Mouse (Mus musculus) hindbrain, postnatal 0 days (tissue): Measurements from ENCODE around the gene Dmxl2. TPM values are rescaled to one million over a fixed set of nuclear protein-coding genes. Genes with fewer than 3 reads are reported as not detected.

Experiments used
- ATAC-seq: fragments of 200-750 bp; cut with Nextera tagmentation; 2 replicates; pipeline ENCODE4 v1.8.0; 2017; ENCODE audit warnings: mild to moderate bottlenecking, moderate TSS enrichment, moderate library complexity
- DNase-seq: peaks from one replicate; pipeline ENCODE4 v3.0.0-alpha.2; 2015; ENCODE audit warnings: low spot score
- H3K27ac ChIP-seq: fragments of 300-500 bp; sonication (generic); 2 replicates; pipeline ENCODE4 v1.5.1; 2014; ENCODE audit warnings: mild to moderate bottlenecking
- H3K27me3 ChIP-seq: fragments of 300-500 bp; sonication (generic); 2 replicates; pipeline ENCODE4 v1.6.1; 2014; ENCODE audit warnings: low read length, mixed read lengths; ENCODE audit not compliant: insufficient read depth
- H3K36me3 ChIP-seq: fragments of 300-500 bp; sonication (generic); 2 replicates; pipeline ENCODE4 v1.6.1; 2014; ENCODE audit warnings: low read length, mixed read lengths; ENCODE audit not compliant: insufficient read depth
- H3K4me1 ChIP-seq: fragments of 300-500 bp; sonication (generic); 2 replicates; pipeline ENCODE4 v1.6.1; 2014; ENCODE audit warnings: antibody characterized with exemption, low read length, mixed read lengths; ENCODE audit not compliant: insufficient read depth
- H3K4me2 ChIP-seq: fragments of 300-500 bp; sonication (generic); 2 replicates; pipeline ENCODE4 v1.6.1; 2014; ENCODE audit warnings: low read depth, mild to moderate bottlenecking, low read length, moderate library complexity, mixed read lengths
- H3K4me3 ChIP-seq: fragments of 300-500 bp; sonication (generic); 2 replicates; pipeline ENCODE4 v1.5.1; 2014; ENCODE audit warnings: low read length
- H3K9ac ChIP-seq: fragments of 300-500 bp; sonication (generic); replicated peaks from 2 replicates; pipeline ENCODE4 v1.6.1; 2014; ENCODE audit warnings: mild to moderate bottlenecking, low read length, moderate library complexity, mixed read lengths
- H3K9me3 ChIP-seq: fragments of 300-500 bp; sonication (generic); 2 replicates; pipeline ENCODE4 v1.6.1; 2016; ENCODE audit warnings: low read length, mixed read lengths
- CTCF ChIP-seq: IDR thresholded peaks from 2 replicates; pipeline ENCODE4 v1.5.1; 2016; ENCODE audit warnings: antibody characterized with exemption, control low read depth, low read depth
- WGBS: fragments of 180-500 bp; shearing (Covaris S2); extraction: QIAGEN DNeasy Blood & Tissue Kit; methylation state at CpG from one replicate; pipeline ENCODE4 v1.1.7; 2014; 5-methylcytosine and 5-hydroxymethylcytosine counted together
- polyA plus RNA-seq: library from polyadenylated mRNA; unstranded; fragments of >200 nt; fragmentation: Nextera tagmentation; extraction: Ambion mirVana; gene quantifications from 2 replicates; pipeline ENCODE4 v1.2.1, GENCODE M21; 2015
- total RNA-seq: library from RNA; depleted of rRNA; stranded (reverse); fragments of >200 nt; gene quantifications from 2 replicates; pipeline ENCODE4 v1.2.3, GENCODE M21; 2014

The Dmxl2 gene
- total and polyA plus RNA-seq, 2 experiments from 2014 or later = 46.2 to 124 TPM

GRCm38 (mm10) chr9:54469339-54469738, 32.1 kb downstream of the Dmxl2 start:
- no peak for TF ChIP-seq CTCF
- H3K9me3 ChIP-seq = no peaks in the 10 kb centered on the region
- H3K4me1 ChIP-seq = no peaks in the 10 kb centered on the region
- ATAC-seq (no peak), DNase-seq (no peak)
- 99% methylated on average over 2 of the region's 2 CpGs for WGBS
- no peak overlapping the region for H3K27ac ChIP-seq
- H3K27me3 ChIP-seq = no peaks in the 10 kb centered on the region
- no peak overlapping the region for H3K9ac ChIP-seq
- no peak overlapping the region for H3K4me2 ChIP-seq
- H3K4me3 ChIP-seq = no peak overlapping the region
- peaks cover 20% of the 10 kb centered on the region for H3K36me3 ChIP-seq

GRCm38 (mm10) chr9:54467433-54467933, 33.9 kb downstream of the Dmxl2 start:
- H3K36me3 ChIP-seq = peaks cover 20% of the 10 kb centered on the region
- no peaks in the 10 kb centered on the region for H3K27me3 ChIP-seq
- H3K4me1 ChIP-seq = no peaks in the 10 kb centered on the region
- H3K4me2 ChIP-seq = no peak overlapping the region
- DNase-seq (no peak), ATAC-seq (no peak)
- no peak for TF ChIP-seq CTCF
- H3K9ac ChIP-seq = no peak overlapping the region
- no peak overlapping the region for H3K4me3 ChIP-seq
- H3K9me3 ChIP-seq = no peaks in the 10 kb centered on the region
- no peak overlapping the region for H3K27ac ChIP-seq
- 87% methylated on average over 1 of the region's 1 CpGs for WGBS

GRCm38 (mm10) chr9:54463483-54464054, 37.9 kb downstream of the Dmxl2 start:
- H3K27me3 ChIP-seq = no peaks in the 10 kb centered on the region
- H3K4me2 ChIP-seq = no peak overlapping the region
- H3K9ac ChIP-seq = no peak overlapping the region
- ATAC-seq (no peak), DNase-seq (peak; percentile 37)
- no peak for TF ChIP-seq CTCF
- no peaks in the 10 kb centered on the region for H3K4me1 ChIP-seq
- H3K36me3 ChIP-seq = peaks cover 9% of the 10 kb centered on the region; the same call in 1 of the 2 replicates
- H3K27ac ChIP-seq = no peak overlapping the region
- no peaks in the 10 kb centered on the region for H3K9me3 ChIP-seq
- H3K4me3 ChIP-seq = no peak overlapping the region
- 41% methylated on average over 4 of the region's 4 CpGs for WGBS

GRCm38 (mm10) chr9:54439015-54439414, 62.4 kb downstream of the Dmxl2 start:
- no peak overlapping the region for H3K4me3 ChIP-seq
- H3K4me2 ChIP-seq = no peak overlapping the region
- no peaks in the 10 kb centered on the region for H3K36me3 ChIP-seq
- H3K9me3 ChIP-seq = no peaks in the 10 kb centered on the region
- ATAC-seq = no peak
- WGBS = 75% methylated on average over 6 of the region's 6 CpGs
- H3K9ac ChIP-seq = no peak overlapping the region
- no peak for DNase-seq
- H3K27ac ChIP-seq = no peak overlapping the region
- H3K4me1 ChIP-seq = no peaks in the 10 kb centered on the region
- no peak for TF ChIP-seq CTCF
- no peaks in the 10 kb centered on the region for H3K27me3 ChIP-seq

GRCm38 (mm10) chr9:54438246-54438645, 63.2 kb downstream of the Dmxl2 start:
- peak; percentile 73 for TF ChIP-seq CTCF
- no peak overlapping the region for H3K4me3 ChIP-seq

GRCm38 (mm10) chr9:54416238-54416637, 85.2 kb downstream of the Dmxl2 start:
- H3K9me3 ChIP-seq = no peaks in the 10 kb centered on the region
- no peaks in the 10 kb centered on the region for H3K27me3 ChIP-seq
- peaks cover 6% of the 10 kb centered on the region for H3K36me3 ChIP-seq
- 94% methylated on average over 2 of the region's 2 CpGs for WGBS
- TF ChIP-seq CTCF = peak; percentile 57
- H3K27ac ChIP-seq = no peak overlapping the region
- ATAC-seq = no peak
- no peak overlapping the region for H3K9ac ChIP-seq
- no peaks in the 10 kb centered on the region for H3K4me1 ChIP-seq
- no peak overlapping the region for H3K4me2 ChIP-seq
- no peak for DNase-seq
- H3K4me3 ChIP-seq = no peak overlapping the region

More at GRCm38 (mm10) chr9:54438246-54438645, 63.2 kb downstream of the Dmxl2 start:
- Histone ChIP-seq H3K9me3 (no peaks in the 10 kb centered on the region), H3K4me2 (no peak overlapping the region), H3K27ac (no peak overlapping the region), H3K9ac (no peak overlapping the region), H3K4me1 (no peaks in the 10 kb centered on the region), H3K27me3 (no peaks in the 10 kb centered on the region), H3K36me3 (no peaks in the 10 kb centered on the region)
- WGBS = 26% methylated on average over 2 of the region's 2 CpGs
- DNase-seq (peak; percentile 80), ATAC-seq (no peak)

GRCm38 (mm10) chr9:54356756-54357155, 144.7 kb downstream of the Dmxl2 start:
- no peaks in the 10 kb centered on the region for H3K4me1 ChIP-seq
- 91% methylated on average over 7 of the region's 8 CpGs for WGBS
- no peak overlapping the region for H3K4me2 ChIP-seq
- H3K9ac ChIP-seq = no peak overlapping the region
- no peak for ATAC-seq
- DNase-seq = no peak
- H3K27ac ChIP-seq = no peak overlapping the region
- H3K9me3 ChIP-seq = no peaks in the 10 kb centered on the region
- no peaks in the 10 kb centered on the region for H3K36me3 ChIP-seq
- no peak for TF ChIP-seq CTCF
- H3K27me3 ChIP-seq = no peaks in the 10 kb centered on the region
- no peak overlapping the region for H3K4me3 ChIP-seq
